Mouse (Mus musculus): Measurements from ENCODE around the gene Bcl11b. TPM values are rescaled to one million over a fixed set of nuclear protein-coding genes. Genes with fewer than 3 reads are reported as not detected.

Bcl11b gene
- polyA plus RNA-seq, 1 experiment, result not detected

DNA sequence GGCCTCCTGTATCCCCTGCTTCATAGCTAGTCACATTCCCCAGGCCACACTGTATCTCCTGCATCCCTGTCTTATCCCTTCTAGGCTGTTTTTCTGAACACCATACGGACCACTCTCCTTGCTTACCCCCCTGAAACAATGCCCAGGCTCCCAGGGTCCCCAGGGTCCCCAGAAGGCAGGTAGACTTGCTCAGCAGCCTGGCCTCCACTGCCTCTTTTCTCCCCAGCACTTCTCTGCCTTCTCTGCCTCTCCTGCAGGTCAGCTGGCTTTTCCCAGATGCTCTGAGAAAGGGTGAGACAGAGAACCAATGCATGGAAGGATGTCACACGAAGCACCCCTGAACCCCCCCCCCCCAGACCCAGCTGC lies 2.7 kb downstream of the Bcl11b start:
- H3K4me3 ChIP-seq (replicated peaks), result no peak overlapping the region
- no peak for TF ChIP-seq GATA1 (IDR thresholded peaks at IDR 0.05; ENCODE audit: low read length)
- no peak for TF ChIP-seq TAL1 (IDR thresholded peaks at IDR 0.05; ENCODE audit: low read length)
- H3K9me3 ChIP-seq (ENCODE audit: control insufficient read depth, low read length), result no peaks in the 10 kb centered on the region
- H3K36me3 ChIP-seq (ENCODE audit: control insufficient read depth), result no peaks in the 10 kb centered on the region
- no peaks in the 10 kb centered on the region for H3K4me1 ChIP-seq (ENCODE audit: control insufficient read depth)
- peaks cover 71% of the 10 kb centered on the region for H3K27me3 ChIP-seq (ENCODE audit: control insufficient read depth)

DNA sequence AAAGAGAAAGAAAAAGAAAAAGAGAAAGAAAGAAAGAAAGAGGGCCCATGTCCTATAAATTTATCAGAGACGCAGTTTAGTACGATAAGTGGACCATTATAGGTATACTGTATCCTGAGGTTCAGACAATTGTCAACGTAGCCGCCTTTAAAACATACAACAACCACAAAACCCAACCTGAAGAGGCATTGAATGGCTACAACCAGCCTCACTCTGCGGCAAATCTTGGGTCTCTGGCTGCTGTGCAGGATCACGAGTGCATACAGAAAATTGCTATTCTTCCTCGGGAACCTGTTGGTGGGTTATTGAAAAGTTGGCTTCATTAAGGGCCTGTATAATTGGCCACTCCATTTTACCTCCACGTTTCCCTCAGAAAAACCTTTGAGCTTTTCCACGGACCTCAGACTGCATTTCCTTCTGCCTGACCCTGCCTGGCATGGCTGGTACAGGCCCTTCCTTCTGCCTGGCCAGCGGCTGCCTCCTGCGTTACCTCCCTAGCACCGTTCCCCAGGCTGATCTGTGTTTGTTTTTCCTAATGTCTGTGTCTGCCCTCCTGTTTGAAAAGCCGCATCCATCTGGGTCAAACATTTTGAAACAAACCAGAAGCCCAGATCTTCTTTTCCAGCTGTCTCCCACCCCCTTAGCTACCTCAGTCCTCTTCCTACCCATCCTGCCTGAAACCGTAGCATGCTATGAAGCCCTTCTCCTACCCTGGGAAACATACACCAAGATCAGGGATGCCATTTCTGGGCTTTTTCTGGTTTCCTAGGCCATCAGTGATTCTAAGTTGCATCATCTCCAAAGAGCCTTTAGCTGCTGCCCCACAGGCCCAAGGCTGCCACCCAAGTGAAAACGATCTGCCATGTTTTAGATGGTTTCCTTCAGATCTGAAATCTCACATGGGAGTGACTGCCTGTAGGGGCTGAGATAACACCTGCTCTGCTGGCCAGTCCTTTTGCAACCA lies 3.4 kb downstream of the Bcl11b start:
- H3K27me3 ChIP-seq (ENCODE audit: control insufficient read depth), result peaks cover 64% of the 10 kb centered on the region
- H3K4me1 ChIP-seq (ENCODE audit: control insufficient read depth), result no peaks in the 10 kb centered on the region
- H3K4me3 ChIP-seq (replicated peaks), result no peak overlapping the region
- H3K9me3 ChIP-seq (ENCODE audit: control insufficient read depth, low read length), result no peaks in the 10 kb centered on the region
- TF ChIP-seq GATA1 (IDR thresholded peaks at IDR 0.05; ENCODE audit: low read length) (no peak), TAL1 (IDR thresholded peaks at IDR 0.05; ENCODE audit: low read length) (no peak)
- no peaks in the 10 kb centered on the region for H3K36me3 ChIP-seq (ENCODE audit: control insufficient read depth)

DNA sequence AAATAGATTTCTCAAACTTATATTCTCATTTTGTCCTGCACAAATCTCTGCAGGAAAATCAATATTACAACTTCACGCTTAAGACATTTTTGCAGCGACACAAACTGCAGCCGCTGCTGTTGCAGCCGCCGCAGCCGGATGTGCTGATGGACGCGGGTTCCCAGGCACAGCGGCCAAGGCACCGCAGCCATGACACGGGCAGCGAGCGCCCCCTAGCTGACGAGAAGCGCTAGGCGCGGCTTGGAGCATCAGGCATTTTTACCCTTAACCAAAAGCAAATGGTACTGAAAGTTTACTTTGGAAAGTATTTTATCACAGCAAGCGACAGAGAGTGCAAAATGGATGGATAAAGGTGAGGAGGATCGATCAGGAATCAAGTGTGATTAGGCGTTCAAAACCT lies 4.7 kb downstream of the Bcl11b start:
- peaks cover 51% of the 10 kb centered on the region for H3K27me3 ChIP-seq (ENCODE audit: control insufficient read depth)
- no peaks in the 10 kb centered on the region for H3K9me3 ChIP-seq (ENCODE audit: control insufficient read depth, low read length)
- H3K36me3 ChIP-seq (ENCODE audit: control insufficient read depth), result no peaks in the 10 kb centered on the region
- no peak overlapping the region for H3K4me3 ChIP-seq (replicated peaks)
- H3K4me1 ChIP-seq (ENCODE audit: control insufficient read depth), result no peaks in the 10 kb centered on the region
- no peak for TF ChIP-seq TAL1 (IDR thresholded peaks at IDR 0.05; ENCODE audit: low read length)
- no peak for TF ChIP-seq GATA1 (IDR thresholded peaks at IDR 0.05; ENCODE audit: low read length)

DNA sequence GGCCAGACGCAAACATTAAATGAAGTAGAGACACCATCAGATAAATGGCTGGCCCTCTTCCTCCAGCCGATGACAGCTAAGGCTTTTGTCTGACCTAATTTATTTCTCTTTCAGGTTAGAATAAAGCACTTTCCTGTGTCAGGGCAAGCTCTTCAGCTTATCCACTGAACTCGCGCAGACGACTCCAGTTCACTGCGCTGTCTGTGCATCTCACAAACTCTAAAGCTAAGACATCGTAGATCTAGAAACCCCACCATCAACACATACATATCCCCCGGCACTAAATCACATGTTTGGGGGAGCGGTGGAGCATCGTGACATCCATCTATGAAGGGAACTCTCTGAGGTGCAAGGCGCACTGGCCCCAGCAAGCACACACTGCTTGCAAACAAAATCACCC lies 5.5 kb downstream of the Bcl11b start:
- Histone ChIP-seq H3K9me3 (ENCODE audit: control insufficient read depth, low read length) (no peaks in the 10 kb centered on the region), H3K4me3 (replicated peaks) (no peak overlapping the region), H3K36me3 (ENCODE audit: control insufficient read depth) (no peaks in the 10 kb centered on the region), H3K4me1 (ENCODE audit: control insufficient read depth) (no peaks in the 10 kb centered on the region), H3K27me3 (ENCODE audit: control insufficient read depth) (peaks cover 43% of the 10 kb centered on the region)
- TF ChIP-seq GATA1 (IDR thresholded peaks at IDR 0.05; ENCODE audit: low read length) (no peak), TAL1 (IDR thresholded peaks at IDR 0.05; ENCODE audit: low read length) (no peak)

DNA sequence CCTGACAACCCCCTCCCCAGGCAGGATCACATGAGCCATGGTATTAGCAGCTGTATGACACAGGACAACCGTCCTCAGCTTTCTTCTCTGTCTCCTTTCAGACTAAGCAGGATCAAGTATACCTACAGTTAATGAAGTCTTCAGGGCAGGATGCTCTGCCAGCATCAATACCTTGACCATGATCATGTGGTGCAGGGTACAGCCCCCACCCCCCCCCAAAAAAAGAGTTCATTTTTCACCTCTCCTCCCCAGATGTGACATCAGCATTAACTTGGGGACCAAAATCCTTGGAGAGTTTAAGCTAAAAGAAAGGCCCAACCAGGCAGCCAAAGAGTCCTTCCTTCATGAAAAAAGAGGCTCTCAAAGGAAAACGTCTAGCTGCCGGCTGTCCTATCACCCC lies 6.2 kb downstream of the Bcl11b start:
- H3K9me3 ChIP-seq (ENCODE audit: control insufficient read depth, low read length), result no peaks in the 10 kb centered on the region
- no peaks in the 10 kb centered on the region for H3K36me3 ChIP-seq (ENCODE audit: control insufficient read depth)
- no peaks in the 10 kb centered on the region for H3K4me1 ChIP-seq (ENCODE audit: control insufficient read depth)
- peaks cover 36% of the 10 kb centered on the region for H3K27me3 ChIP-seq (ENCODE audit: control insufficient read depth)
- no peak overlapping the region for H3K4me3 ChIP-seq (replicated peaks)
- TF ChIP-seq GATA1 (IDR thresholded peaks at IDR 0.05; ENCODE audit: low read length), result no peak
- TF ChIP-seq TAL1 (IDR thresholded peaks at IDR 0.05; ENCODE audit: low read length), result no peak

DNA sequence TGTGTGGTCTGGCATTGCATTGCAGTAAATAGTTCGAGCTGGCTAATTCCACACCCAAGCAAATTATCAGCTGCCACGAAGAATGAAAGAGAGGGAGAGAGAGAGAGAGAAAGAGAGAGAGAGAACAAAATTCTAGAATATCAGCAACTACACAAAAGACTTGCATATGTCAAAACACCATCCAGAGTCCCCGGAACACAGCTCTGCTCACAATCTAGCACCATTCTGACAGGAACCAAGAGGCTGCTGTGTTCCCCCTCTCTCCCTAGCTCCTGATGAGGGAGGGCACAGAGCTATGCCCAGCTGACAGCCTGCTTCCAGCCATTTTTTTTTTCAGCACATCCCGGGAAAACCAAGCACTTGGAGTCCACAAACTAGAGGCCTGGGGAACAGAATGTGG lies 6.6 kb downstream of the Bcl11b start:
- Histone ChIP-seq H3K27me3 (ENCODE audit: control insufficient read depth) (peaks cover 31% of the 10 kb centered on the region), H3K36me3 (ENCODE audit: control insufficient read depth) (no peaks in the 10 kb centered on the region), H3K4me1 (ENCODE audit: control insufficient read depth) (no peaks in the 10 kb centered on the region), H3K9me3 (ENCODE audit: control insufficient read depth, low read length) (no peaks in the 10 kb centered on the region), H3K4me3 (replicated peaks) (no peak overlapping the region)
- TF ChIP-seq GATA1 (IDR thresholded peaks at IDR 0.05; ENCODE audit: low read length) (no peak), TAL1 (IDR thresholded peaks at IDR 0.05; ENCODE audit: low read length) (no peak)

DNA sequence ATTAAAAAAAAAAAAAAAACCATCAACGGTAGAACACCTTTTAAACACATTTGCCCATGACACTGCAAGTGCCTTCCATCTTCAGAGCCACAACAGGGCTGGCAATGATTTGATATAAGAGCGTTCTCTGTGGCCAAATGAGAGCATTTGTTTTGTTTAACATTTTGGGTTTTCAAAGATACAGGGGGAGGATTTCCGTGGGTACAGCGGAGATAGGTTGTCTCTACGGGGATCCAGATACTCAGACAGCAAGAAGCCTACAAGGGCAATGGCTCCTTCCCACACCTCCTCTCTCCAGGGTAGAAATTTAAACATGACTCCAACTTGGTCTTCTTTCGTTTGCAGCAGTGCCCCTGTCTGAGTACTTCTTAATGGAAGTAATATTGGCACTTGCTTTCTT lies 7.2 kb downstream of the Bcl11b start:
- Histone ChIP-seq H3K4me3 (replicated peaks) (no peak overlapping the region), H3K36me3 (ENCODE audit: control insufficient read depth) (no peaks in the 10 kb centered on the region), H3K27me3 (ENCODE audit: control insufficient read depth) (peaks cover 26% of the 10 kb centered on the region), H3K4me1 (ENCODE audit: control insufficient read depth) (no peaks in the 10 kb centered on the region), H3K9me3 (ENCODE audit: control insufficient read depth, low read length) (no peaks in the 10 kb centered on the region)
- TF ChIP-seq TAL1 (IDR thresholded peaks at IDR 0.05; ENCODE audit: low read length) (no peak), GATA1 (IDR thresholded peaks at IDR 0.05; ENCODE audit: low read length) (no peak)

DNA sequence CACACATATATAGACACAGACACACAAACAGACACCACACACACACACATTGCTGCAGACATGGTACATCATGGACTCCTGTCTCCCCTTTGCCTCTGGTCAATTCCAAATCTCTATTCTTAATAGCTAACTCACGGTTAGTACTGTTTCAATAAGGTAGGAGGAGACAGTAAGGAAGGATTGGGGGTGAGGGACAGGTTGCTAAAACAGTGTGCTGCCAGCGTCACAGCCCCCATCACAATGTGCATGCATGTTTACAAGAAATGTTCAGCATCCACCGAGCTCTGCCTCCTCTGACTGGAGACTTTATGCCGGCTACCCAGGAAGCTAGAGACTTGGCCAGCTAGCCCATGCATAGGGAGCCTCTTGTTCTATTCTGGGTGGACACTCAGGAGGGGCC lies 9.0 kb downstream of the Bcl11b start:
- Histone ChIP-seq H3K36me3 (ENCODE audit: control insufficient read depth) (no peaks in the 10 kb centered on the region), H3K4me1 (ENCODE audit: control insufficient read depth) (no peaks in the 10 kb centered on the region), H3K4me3 (replicated peaks) (no peak overlapping the region), H3K9me3 (ENCODE audit: control insufficient read depth, low read length) (no peaks in the 10 kb centered on the region), H3K27me3 (ENCODE audit: control insufficient read depth) (peaks cover 10% of the 10 kb centered on the region)
- no peak for TF ChIP-seq TAL1 (IDR thresholded peaks at IDR 0.05; ENCODE audit: low read length)
- no peak for TF ChIP-seq GATA1 (IDR thresholded peaks at IDR 0.05; ENCODE audit: low read length)

DNA sequence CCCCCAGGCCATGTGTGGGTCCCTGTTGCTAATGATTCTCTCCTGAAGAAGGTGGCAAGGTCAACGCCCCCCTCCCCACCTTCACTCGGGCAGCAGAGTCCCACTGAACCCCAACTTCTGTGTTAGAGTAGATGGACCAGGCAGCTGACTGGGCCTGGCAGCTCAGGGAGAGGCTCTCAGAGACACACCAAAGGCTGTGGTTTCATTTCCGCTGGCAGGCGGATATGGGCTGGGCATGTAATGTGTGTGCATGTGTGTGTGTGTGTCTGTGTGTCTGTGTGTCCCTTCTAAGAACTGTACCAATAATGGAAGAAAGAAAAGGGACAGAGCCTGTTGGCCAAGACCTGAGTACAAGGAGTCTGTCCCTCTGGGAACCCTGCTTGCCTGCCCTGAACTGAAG lies 10.4 kb downstream of the Bcl11b start:
- no peak overlapping the region for H3K4me3 ChIP-seq (replicated peaks)
- no peaks in the 10 kb centered on the region for H3K4me1 ChIP-seq (ENCODE audit: control insufficient read depth)
- H3K27me3 ChIP-seq (ENCODE audit: control insufficient read depth), result peaks cover 2% of the 10 kb centered on the region; the same call in 1 of the 2 replicates
- no peaks in the 10 kb centered on the region for H3K9me3 ChIP-seq (ENCODE audit: control insufficient read depth, low read length)
- no peak for TF ChIP-seq TAL1 (IDR thresholded peaks at IDR 0.05; ENCODE audit: low read length)
- TF ChIP-seq GATA1 (IDR thresholded peaks at IDR 0.05; ENCODE audit: low read length), result no peak
- H3K36me3 ChIP-seq (ENCODE audit: control insufficient read depth), result no peaks in the 10 kb centered on the region
